Mouse (Mus musculus): Measurements from ENCODE around the gene Fam151a. TPM values are rescaled to one million over a fixed set of nuclear protein-coding genes. Genes with fewer than 3 reads are reported as not detected.

Fam151a gene
- 0.23 TPM for polyA plus RNA-seq (2014; fragmentation: Illumina TruSeq; extraction: RNeasy Lipid Tissue Mini Kit (QIAGEN cat#74804); ENCODE audit: insufficient read depth, low read depth, low replicate concordance)

DNA sequence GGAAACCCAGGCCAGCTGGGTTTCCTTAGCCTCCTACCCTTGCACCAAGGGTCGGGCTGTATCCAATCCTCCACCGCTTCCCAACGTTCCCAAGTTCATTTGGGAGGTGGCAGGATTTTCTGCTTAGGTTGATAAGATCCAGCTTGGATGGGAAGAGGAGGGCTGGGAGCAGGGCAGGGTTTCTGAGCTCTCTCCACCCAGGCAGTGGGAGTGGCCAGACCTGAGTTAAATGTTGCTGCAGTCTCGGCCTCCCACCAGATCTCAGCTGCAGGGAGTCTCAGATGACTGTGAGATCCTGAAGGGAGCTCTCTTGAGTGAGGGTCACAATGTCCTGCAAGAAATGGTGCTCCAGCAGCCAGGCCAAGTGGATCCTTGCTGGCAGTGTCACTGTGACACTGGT is at the start of gene Fam151a:
Gene Fam151a (plus strand): TSS at position 254 of the 400 bp plus-strand sequence.

DNA sequence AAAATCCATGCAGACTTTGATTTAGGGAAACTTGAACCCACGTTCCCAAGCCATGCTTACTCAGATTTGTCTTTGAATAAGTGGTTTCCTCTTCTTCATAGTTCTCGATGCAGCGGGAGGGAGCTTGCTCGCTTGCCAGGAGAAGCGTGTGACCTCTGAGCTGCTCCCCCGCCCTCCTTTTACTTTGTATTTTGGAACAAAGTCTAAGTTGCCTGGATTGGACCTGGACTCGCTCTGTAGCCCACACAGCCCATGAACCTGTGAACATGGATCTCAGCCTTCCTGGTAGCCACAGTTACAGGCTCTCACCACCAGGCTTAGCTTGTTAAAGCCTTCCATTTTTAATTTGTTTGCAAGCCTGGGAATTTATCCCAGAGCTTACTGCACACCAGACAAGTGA is 2.9 kb upstream of the Fam151a start, which contains the start of gene Mroh7:
Gene Mroh7 (minus strand): TSS at position 112 of the 400 bp plus-strand sequence.

Other genes with a start within 250 kb of the Fam151a start
- gene Bsnd, start 241.6 kb upstream of the Fam151a start, polyA plus RNA-seq (2014; fragmentation: Illumina TruSeq; extraction: RNeasy Lipid Tissue Mini Kit (QIAGEN cat#74804); ENCODE audit: insufficient read depth, low read depth, low replicate concordance) = not detected
- gene Dhcr24, start 172.9 kb upstream of the Fam151a start, polyA plus RNA-seq (2014; fragmentation: Illumina TruSeq; extraction: RNeasy Lipid Tissue Mini Kit (QIAGEN cat#74804); ENCODE audit: insufficient read depth, low read depth, low replicate concordance) = 22.9 TPM
- gene Lexm, start 116.6 kb upstream of the Fam151a start, polyA plus RNA-seq (2014; fragmentation: Illumina TruSeq; extraction: RNeasy Lipid Tissue Mini Kit (QIAGEN cat#74804); ENCODE audit: insufficient read depth, low read depth, low replicate concordance) = not detected
- 1.2 TPM for gene Ttc22, start 111.5 kb upstream of the Fam151a start, polyA plus RNA-seq (2014; fragmentation: Illumina TruSeq; extraction: RNeasy Lipid Tissue Mini Kit (QIAGEN cat#74804); ENCODE audit: insufficient read depth, low read depth, low replicate concordance)
- gene Pars2, start 82.8 kb upstream of the Fam151a start, polyA plus RNA-seq (2014; fragmentation: Illumina TruSeq; extraction: RNeasy Lipid Tissue Mini Kit (QIAGEN cat#74804); ENCODE audit: insufficient read depth, low read depth, low replicate concordance) = 3.2 TPM
- 24.4 TPM for gene Ttc4, start 54.9 kb upstream of the Fam151a start, polyA plus RNA-seq (2014; fragmentation: Illumina TruSeq; extraction: RNeasy Lipid Tissue Mini Kit (QIAGEN cat#74804); ENCODE audit: insufficient read depth, low read depth, low replicate concordance)
- 0.24 TPM for gene Mroh7, start 3.0 kb upstream of the Fam151a start, polyA plus RNA-seq (2014; fragmentation: Illumina TruSeq; extraction: RNeasy Lipid Tissue Mini Kit (QIAGEN cat#74804); ENCODE audit: insufficient read depth, low read depth, low replicate concordance)
- gene Acot11, start 71.1 kb downstream of the Fam151a start, polyA plus RNA-seq (2014; fragmentation: Illumina TruSeq; extraction: RNeasy Lipid Tissue Mini Kit (QIAGEN cat#74804); ENCODE audit: insufficient read depth, low read depth, low replicate concordance) = 3.0 TPM
- 19.8 TPM for gene Ssbp3, start 176.8 kb downstream of the Fam151a start, polyA plus RNA-seq (2014; fragmentation: Illumina TruSeq; extraction: RNeasy Lipid Tissue Mini Kit (QIAGEN cat#74804); ENCODE audit: insufficient read depth, low read depth, low replicate concordance)

Measured in lung, adult 10 weeks (tissue).